8 mouse cellular contexts compared by ENCODE assay signal in genomic region chr5:121376972-121377371, GRCm38 (mm10). TPM values are rescaled to one million over a fixed set of nuclear protein-coding genes. Genes with fewer than 3 reads are reported as not detected.
DNase-seq lines count a peak whose midpoint lies in the region; TF ChIP-seq lines count a peak whose summit lies in the region.
"Not testable (repeated sequence)": the region's sequence is repeated elsewhere in the genome, so short reads cannot be mapped to it uniquely, and the experiment has no call there.

No protein-coding gene starts in this region.

- peak overlapping the region; percentile 25; the same call in 1 of the 2 replicates for H3K27ac ChIP-seq in layer of hippocampus, adult 2 months

- H3K4me3 ChIP-seq in layer of hippocampus, adult 2 months: not testable (repeated sequence)

- intact Hi-C loops in heart, postnatal 10 days (cut with DNase I): loop anchor here (5.0 kb wide), 1 partner anchor 160 kb away; no protein-coding TSS in a partner anchor

- DNase-seq in CD8-positive naive resting alpha-beta T cell, adult 2 months (ENCODE audit: low read depth in 2 of 2, low spot score in 2 of 2): peak; percentile 20 to 47
- peak; percentile 85 for DNase-seq in adipocyte (ENCODE audit: low spot score)
- DNase-seq in embryo, embryonic 11 days: peak; percentile 38
- DNase-seq in heart, postnatal 10 days: peak; percentile 43 to 70
- peak in 1 of 2 experiments; percentile 52 for DNase-seq in layer of hippocampus, adult 2 months (ENCODE audit: low spot score in 2 of 2)
- DNase-seq in lung, postnatal 10 days: peak; percentile 79
- peak; percentile 55 for DNase-seq in retina, postnatal 1 day
- DNase-seq in thymus, postnatal 4 days: peak; percentile 79

- TF ChIP-seq CTCF in layer of hippocampus, adult 2 months (conservative IDR thresholded peaks at IDR 0.05): peak; percentile 78

RNA-seq across cellular contexts. Expression of gene Trafd1, which starts 8.5 kb away (rescaled TPM):
- total RNA-seq in heart, postnatal 10 days (2021): 10 to 100 TPM; 59.0 to 59.5 TPM
- 10 to 100 TPM; 79.8 to 82.8 TPM for total RNA-seq in layer of hippocampus, adult 2 months (2021)

RNA-seq across cellular contexts. Expression of gene Naa25, which starts 20.8 kb away (rescaled TPM):
- total RNA-seq in heart, postnatal 10 days (2021): 10 to 100 TPM; 22.1 to 23.5 TPM
- total RNA-seq in layer of hippocampus, adult 2 months (2021): 10 to 100 TPM; 37.2 to 40.9 TPM
